Mouse (Mus musculus): ENCODE data around the gene Gpatch1. TPM values are rescaled to one million over a fixed set of nuclear protein-coding genes. Genes with fewer than 3 reads are reported as not detected.

Gpatch1 gene
- polyA plus RNA-seq, 1 experiment, result 5.3 TPM

DNA sequence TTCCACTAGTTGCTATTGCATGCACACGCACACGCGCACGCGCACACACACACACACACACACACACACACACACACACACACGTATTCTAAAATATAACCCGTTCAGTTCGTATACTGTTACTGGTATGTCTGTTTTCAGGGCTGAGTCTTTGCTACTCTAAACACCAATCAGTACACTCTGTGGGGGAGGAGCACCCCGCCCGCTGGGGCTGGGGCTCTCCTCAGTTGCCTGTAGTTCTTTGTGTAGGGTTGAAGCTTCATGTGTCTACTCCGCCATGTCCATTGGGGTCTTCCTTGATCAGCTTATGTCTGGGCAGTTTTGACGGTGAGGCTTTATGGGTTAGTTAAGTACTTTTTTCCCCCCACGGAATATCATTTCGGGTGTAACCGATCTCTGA lies 35.1 kb upstream of the Gpatch1 start:
- no peaks in the 10 kb centered on the region for H3K36me3 ChIP-seq (ENCODE audit: control insufficient read depth, insufficient read depth, low read length)
- WGBS, result 93% methylated on average over 15 of the region's 15 CpGs
- no peaks in the 10 kb centered on the region for H3K27me3 ChIP-seq (replicated peaks; ENCODE audit: control insufficient read depth, insufficient read depth, low read length)
- H3K4me3 ChIP-seq (ENCODE audit: insufficient read depth, low read depth, low read length), result no peak overlapping the region
- H3K27ac ChIP-seq (ENCODE audit: insufficient read depth, low read depth, low read length), result no peak overlapping the region
- H3K4me1 ChIP-seq (ENCODE audit: control insufficient read depth, insufficient read depth, low read length), result peaks cover 22% of the 10 kb centered on the region; the same call in 1 of the 2 replicates
- DNase-seq, result no peak
- no peak for TF ChIP-seq CTCF (conservative IDR thresholded peaks at IDR 0.05; ENCODE audit: insufficient read depth, insufficient read length, low read depth, low read length)

GRCm38 (mm10) chr7:35351155-35351554 lies 32.9 kb upstream of the Gpatch1 start:
- H3K27me3 ChIP-seq (replicated peaks; ENCODE audit: control insufficient read depth, insufficient read depth, low read length), result no peaks in the 10 kb centered on the region
- H3K27ac ChIP-seq (ENCODE audit: insufficient read depth, low read depth, low read length), result no peak overlapping the region
- peaks cover 21% of the 10 kb centered on the region; the same call in 1 of the 2 replicates for H3K4me1 ChIP-seq (ENCODE audit: control insufficient read depth, insufficient read depth, low read length)
- no peak overlapping the region for H3K4me3 ChIP-seq (ENCODE audit: insufficient read depth, low read depth, low read length)
- 87% methylated on average over 3 of the region's 3 CpGs for WGBS
- no peak for DNase-seq
- no peaks in the 10 kb centered on the region for H3K36me3 ChIP-seq (ENCODE audit: control insufficient read depth, insufficient read depth, low read length)
- TF ChIP-seq POLR2A (IDR thresholded peaks at IDR 0.05; ENCODE audit: low read depth, low read length) (no peak), CTCF (conservative IDR thresholded peaks at IDR 0.05; ENCODE audit: insufficient read depth, insufficient read length, low read depth, low read length) (no peak)

- peak; percentile 76 for DNase-seq
- Histone ChIP-seq H3K36me3 (ENCODE audit: control insufficient read depth, insufficient read depth, low read length) (no peaks in the 10 kb centered on the region), H3K4me3 (ENCODE audit: insufficient read depth, low read depth, low read length) (no peak overlapping the region), H3K4me1 (ENCODE audit: control insufficient read depth, insufficient read depth, low read length) (peaks cover 12% of the 10 kb centered on the region; the same call in 1 of the 2 replicates), H3K27ac (ENCODE audit: insufficient read depth, low read depth, low read length) (0 out of 2 replicates have a peak overlapping the region, but pooled peaks have one; percentile 39), H3K27me3 (replicated peaks; ENCODE audit: control insufficient read depth, insufficient read depth, low read length) (no peaks in the 10 kb centered on the region)
- TF ChIP-seq CTCF (conservative IDR thresholded peaks at IDR 0.05; ENCODE audit: insufficient read depth, insufficient read length, low read depth, low read length) (no peak), POLR2A (IDR thresholded peaks at IDR 0.05; ENCODE audit: low read depth, low read length) (no peak)
- WGBS, result 60% methylated on average over 8 of the region's 8 CpGs
Measured at GRCm38 (mm10) chr7:35349886-35350684, 31.8 kb upstream of the Gpatch1 start.

GRCm38 (mm10) chr7:35349022-35349421 lies 30.8 kb upstream of the Gpatch1 start:
- WGBS, result 82% methylated on average over 4 of the region's 4 CpGs
- TF ChIP-seq CTCF (conservative IDR thresholded peaks at IDR 0.05; ENCODE audit: insufficient read depth, insufficient read length, low read depth, low read length) (no peak), POLR2A (IDR thresholded peaks at IDR 0.05; ENCODE audit: low read depth, low read length) (no peak)
- no peaks in the 10 kb centered on the region for H3K27me3 ChIP-seq (replicated peaks; ENCODE audit: control insufficient read depth, insufficient read depth, low read length)
- no peak for DNase-seq
- H3K4me1 ChIP-seq (ENCODE audit: control insufficient read depth, insufficient read depth, low read length), result peaks cover 7% of the 10 kb centered on the region; the same call in 1 of the 2 replicates
- no peak overlapping the region for H3K27ac ChIP-seq (ENCODE audit: insufficient read depth, low read depth, low read length)
- no peaks in the 10 kb centered on the region for H3K36me3 ChIP-seq (ENCODE audit: control insufficient read depth, insufficient read depth, low read length)
- H3K4me3 ChIP-seq (ENCODE audit: insufficient read depth, low read depth, low read length), result no peak overlapping the region

DNA sequence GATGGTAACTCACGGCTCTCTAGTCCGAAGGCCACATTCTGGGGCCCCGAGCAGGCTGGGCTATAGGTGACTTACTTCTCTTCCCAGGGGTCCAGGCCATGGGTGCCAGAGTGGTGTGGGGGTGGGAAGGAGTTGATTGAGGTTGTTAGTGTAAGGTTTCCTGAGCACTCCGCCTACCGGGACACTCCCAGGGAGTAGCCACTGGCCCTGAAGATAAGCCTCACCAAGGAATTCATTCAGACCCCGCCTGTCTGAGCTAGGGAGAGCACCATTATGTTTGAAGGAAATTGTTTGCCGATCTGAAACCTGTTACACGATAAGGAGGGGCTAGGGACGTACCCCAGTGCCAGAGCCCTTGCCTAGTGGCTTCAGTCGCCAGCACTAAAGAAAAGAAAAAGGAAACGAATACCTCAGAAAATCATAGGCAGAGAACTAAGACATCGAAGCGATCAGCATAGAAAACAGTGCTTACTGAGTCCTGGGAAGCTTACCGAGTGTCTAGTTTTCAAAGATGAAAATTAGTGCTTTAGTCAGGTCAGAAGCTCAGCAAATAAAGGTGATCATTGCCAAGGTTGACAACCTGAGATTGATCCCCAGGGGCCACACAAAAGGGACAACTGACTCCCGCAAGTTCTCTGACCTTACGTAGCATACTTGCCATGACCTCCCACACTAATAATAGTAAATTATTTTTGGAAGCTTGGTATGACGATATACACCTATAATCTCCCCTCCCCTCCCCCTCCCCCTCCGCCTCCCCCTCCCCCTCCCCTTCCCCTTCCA lies 29.9 kb upstream of the Gpatch1 start:
- Histone ChIP-seq H3K4me1 (ENCODE audit: control insufficient read depth, insufficient read depth, low read length) (peaks cover 7% of the 10 kb centered on the region; the same call in 1 of the 2 replicates), H3K27ac (ENCODE audit: insufficient read depth, low read depth, low read length) (no peak overlapping the region), H3K27me3 (replicated peaks; ENCODE audit: control insufficient read depth, insufficient read depth, low read length) (no peaks in the 10 kb centered on the region), H3K4me3 (ENCODE audit: insufficient read depth, low read depth, low read length) (no peak overlapping the region), H3K36me3 (ENCODE audit: control insufficient read depth, insufficient read depth, low read length) (no peaks in the 10 kb centered on the region)
- no peak for TF ChIP-seq POLR2A (IDR thresholded peaks at IDR 0.05; ENCODE audit: low read depth, low read length)
- no peak for TF ChIP-seq CTCF (conservative IDR thresholded peaks at IDR 0.05; ENCODE audit: insufficient read depth, insufficient read length, low read depth, low read length)
- no peak for DNase-seq
- WGBS, result 66% methylated on average over 17 of the region's 18 CpGs

GRCm38 (mm10) chr7:35344785-35345330 lies 26.6 kb upstream of the Gpatch1 start:
- DNase-seq, result no peak
- H3K4me3 ChIP-seq (ENCODE audit: insufficient read depth, low read depth, low read length), result no peak overlapping the region
- H3K27me3 ChIP-seq (replicated peaks; ENCODE audit: control insufficient read depth, insufficient read depth, low read length), result no peaks in the 10 kb centered on the region
- peaks cover 2% of the 10 kb centered on the region; the same call in 1 of the 2 replicates for H3K4me1 ChIP-seq (ENCODE audit: control insufficient read depth, insufficient read depth, low read length)
- TF ChIP-seq CTCF (conservative IDR thresholded peaks at IDR 0.05; ENCODE audit: insufficient read depth, insufficient read length, low read depth, low read length), result no peak
- 97% methylated on average over 5 of the region's 5 CpGs for WGBS
- no peaks in the 10 kb centered on the region for H3K36me3 ChIP-seq (ENCODE audit: control insufficient read depth, insufficient read depth, low read length)
- no peak overlapping the region for H3K27ac ChIP-seq (ENCODE audit: insufficient read depth, low read depth, low read length)

- no peak for DNase-seq
- TF ChIP-seq POLR2A (IDR thresholded peaks at IDR 0.05; ENCODE audit: low read depth, low read length) (no peak), CTCF (conservative IDR thresholded peaks at IDR 0.05; ENCODE audit: insufficient read depth, insufficient read length, low read depth, low read length) (no peak)
- WGBS, result 59% methylated on average over 4 of the region's 4 CpGs
- no peak overlapping the region for H3K4me3 ChIP-seq (ENCODE audit: insufficient read depth, low read depth, low read length)
- 0 out of 2 replicates have a peak overlapping the region, but pooled peaks have one; percentile 13 for H3K27ac ChIP-seq (ENCODE audit: insufficient read depth, low read depth, low read length)
- H3K36me3 ChIP-seq (ENCODE audit: control insufficient read depth, insufficient read depth, low read length), result no peaks in the 10 kb centered on the region
- no peaks in the 10 kb centered on the region for H3K27me3 ChIP-seq (replicated peaks; ENCODE audit: control insufficient read depth, insufficient read depth, low read length)
- no peaks in the 10 kb centered on the region; the same call in 1 of the 2 replicates for H3K4me1 ChIP-seq (ENCODE audit: control insufficient read depth, insufficient read depth, low read length)
Measured at GRCm38 (mm10) chr7:35342498-35342897, 24.3 kb upstream of the Gpatch1 start.

Measured in kidney, adult 2 months (tissue).